Mouse (Mus musculus): ENCODE data around the gene Tex2.

Tex2 gene

GRCm38 (mm10) chr11:106482867-106483266 is 130.4 kb downstream of the Tex2 start:
- DNase-seq: no peak

GRCm38 (mm10) chr11:106481651-106482050 is 131.6 kb downstream of the Tex2 start:
- DNase-seq: no peak

- DNase-seq: no peak
Observed at GRCm38 (mm10) chr11:106480530-106480885, 132.7 kb downstream of the Tex2 start.

GRCm38 (mm10) chr11:106479619-106480529 is 133.3 kb downstream of the Tex2 start:
- no peak for DNase-seq

GRCm38 (mm10) chr11:106478745-106479144 is 134.5 kb downstream of the Tex2 start:
- DNase-seq: no peak

- DNase-seq: no peak
Observed at GRCm38 (mm10) chr11:106477505-106478160, 135.6 kb downstream of the Tex2 start.

- DNase-seq: no peak
Observed at GRCm38 (mm10) chr11:106475309-106475708, 137.9 kb downstream of the Tex2 start.

- no peak for DNase-seq
Observed at GRCm38 (mm10) chr11:106471629-106472028, 141.6 kb downstream of the Tex2 start.

GRCm38 (mm10) chr11:106468509-106468908 is 144.7 kb downstream of the Tex2 start:
- DNase-seq: no peak

- DNase-seq: no peak
Observed at GRCm38 (mm10) chr11:106465932-106466331, 147.3 kb downstream of the Tex2 start.

GRCm38 (mm10) chr11:106465545-106465903 is 147.7 kb downstream of the Tex2 start:
- no peak for DNase-seq

- DNase-seq: no peak
Observed at GRCm38 (mm10) chr11:106464681-106465544, 148.3 kb downstream of the Tex2 start.

GRCm38 (mm10) chr11:106463845-106464244 is 149.4 kb downstream of the Tex2 start:
- no peak for DNase-seq

GRCm38 (mm10) chr11:106462309-106462708 is 150.9 kb downstream of the Tex2 start:
- DNase-seq: no peak

GRCm38 (mm10) chr11:106461145-106461932 is 151.9 kb downstream of the Tex2 start:
- no peak for DNase-seq

- no peak for DNase-seq
Observed at GRCm38 (mm10) chr11:106460671-106461070, 152.6 kb downstream of the Tex2 start.

GRCm38 (mm10) chr11:106458540-106458939 is 154.7 kb downstream of the Tex2 start:
- no peak for DNase-seq

All from kidney, adult 8-10 months (tissue).